Mouse (Mus musculus) brain, embryonic 14.5 days (tissue): ENCODE measurements at regions not wholly inside any gene's neighbourhood (a gene's known extent, or its start where the extent isn't known, plus 50 kb on each side); places are given as distances from the start of the nearest gene placed in this dataset.

ENCODE experiments used
- CTCF ChIP-seq: fragments of 200-500 bp; IDR thresholded peaks from 2 replicates; pipeline ENCODE4 v1.5.1; 2012; ENCODE audit warnings: inconsistent platforms, mild to moderate bottlenecking, moderate library complexity, borderline replicate concordance; ENCODE audit not compliant: insufficient read depth, insufficient read length; ENCODE audit errors: extremely low read depth
- POLR2A ChIP-seq: fragments of 200-500 bp; IDR thresholded peaks from 2 replicates; pipeline ENCODE4 v1.6.1; 2012; ENCODE audit warnings: mild to moderate bottlenecking, inconsistent platforms, borderline replicate concordance; ENCODE audit not compliant: poor library complexity, insufficient read depth, insufficient read length, severe bottlenecking; ENCODE audit errors: extremely low read depth

- TF ChIP-seq CTCF (no peak), POLR2A (no peak)
Measured at GRCm38 (mm10) chr13:101175017-101175689, 341.9 kb upstream of the Slc30a5 start.
